Mouse (Mus musculus) urinary bladder, adult 18-20 months (tissue): ENCODE measurements at regions not wholly inside any gene's neighbourhood (a gene's known extent, or its start where the extent isn't known, plus 50 kb on each side); places are given as distances from the start of the nearest gene placed in this dataset.

Source experiments
- DNase-seq, 2 experiments: peaks; one replicate each; pipeline ENCODE4 v3.0.0; 2022; ENCODE audit warnings: low spot score in 2 of 2, mixed read lengths in 2 of 2

GRCm38 (mm10) chr19:49563612-49564256, 1114.7 kb downstream of the Sorcs1 start:
- no peak for DNase-seq

- DNase-seq = peak in 1 of 2 experiments; percentile 1
These were observed 1138.7 kb downstream of the Sorcs1 start for GRCm38 (mm10) chr19:49539445-49540407.
